ENCODE assay signal across 7 mouse cellular contexts in the genomic region with DNA sequence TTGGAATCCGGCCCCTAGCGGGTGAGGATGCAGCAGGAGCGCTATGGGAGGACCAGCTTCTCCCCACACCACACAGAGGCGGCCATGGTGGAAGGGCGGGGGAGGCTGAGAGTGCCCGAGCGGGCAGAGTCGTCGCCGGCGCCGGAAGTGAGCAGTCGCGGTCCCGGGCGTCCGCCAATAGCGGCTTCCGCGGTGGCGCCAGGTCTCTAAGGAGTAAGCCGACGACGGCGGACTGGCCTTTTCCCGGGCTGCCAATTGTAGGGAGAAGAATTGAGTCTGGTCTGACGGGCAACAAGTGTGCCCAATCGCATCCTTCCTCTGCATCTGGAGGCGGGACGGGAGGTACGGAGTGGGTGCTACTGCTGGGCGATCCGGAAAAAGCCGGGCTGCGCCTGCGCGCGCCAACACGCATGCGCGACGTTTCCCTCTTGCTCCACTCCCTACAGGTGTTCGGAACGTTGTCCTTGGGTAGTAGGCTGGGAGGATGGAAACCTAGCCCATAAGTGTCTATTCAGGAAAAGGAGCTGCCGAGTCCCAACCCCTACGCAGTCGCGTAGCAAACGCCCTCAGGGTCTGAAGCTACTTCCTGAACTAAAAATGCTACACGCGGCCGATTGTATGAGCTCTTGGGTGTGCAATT. TPM values are rescaled to one million over a fixed set of nuclear protein-coding genes. Genes with fewer than 3 reads are reported as not detected.
DNase-seq lines count a peak whose midpoint lies in the region; ATAC-seq lines count a peak whose summit lies in the region.

A gene (minus strand): TSS at position 242 of the 640 bp plus-strand sequence.

- H3K9ac ChIP-seq in intestine, embryonic 16.5 days (ENCODE audit: low read depth, low read length) = peak within 1 kb of the TSS; percentile 90
- H3K9ac ChIP-seq in midbrain, embryonic 11.5 days (ENCODE audit: low read length) = peak within 1 kb of the TSS; percentile 96

- H3K4me2 ChIP-seq in intestine, embryonic 16.5 days (ENCODE audit: low read depth, low read length) = peak within 1 kb of the TSS; percentile 81
- peak within 1 kb of the TSS; percentile 97 for H3K4me2 ChIP-seq in midbrain, embryonic 11.5 days

- peak; percentile 99 for ATAC-seq in intestine, embryonic 16.5 days
- ATAC-seq in midbrain, embryonic 11.5 days (ENCODE audit: low FRiP score) = peak; percentile 99

- peak within 1 kb of the TSS; percentile 95 for H3K27ac ChIP-seq in intestine, embryonic 16.5 days (ENCODE audit: low read length)
- peak within 1 kb of the TSS; percentile 94 for H3K27ac ChIP-seq in midbrain, embryonic 11.5 days (ENCODE audit: low read depth, low read length)

- peaks cover 29% of the 10 kb centered on the region for H3K4me1 ChIP-seq in intestine, embryonic 16.5 days (ENCODE audit: control insufficient read depth, insufficient read depth, low read length)
- peaks cover 15% of the 10 kb centered on the region for H3K4me1 ChIP-seq in midbrain, embryonic 11.5 days (ENCODE audit: control insufficient read depth, insufficient read depth, low read length)

- WGBS in intestine, embryonic 16.5 days = under 1% methylated on average over 52 of the region's 52 CpGs
- WGBS in midbrain, embryonic 11.5 days = under 1% methylated on average over 52 of the region's 52 CpGs

- peak within 1 kb of the TSS; percentile 65 for H3K4me3 ChIP-seq in intestine, embryonic 16.5 days (ENCODE audit: low read length)
- peak within 1 kb of the TSS; percentile 79 for H3K4me3 ChIP-seq in midbrain, embryonic 11.5 days (ENCODE audit: low read depth, low read length)

- H3K36me3 ChIP-seq in intestine, embryonic 16.5 days (ENCODE audit: control insufficient read depth, insufficient read depth, low read length) = no peaks in the 10 kb centered on the region
- no peaks in the 10 kb centered on the region for H3K36me3 ChIP-seq in midbrain, embryonic 11.5 days (ENCODE audit: control insufficient read depth, insufficient read depth, low read length)

- intact Hi-C loops in left cerebral cortex, postnatal 36 days (cut with DNase I) = loop anchor here (5.0 kb wide), 1 partner anchor 34 kb away; a partner anchor contains a TSS

- H3K9me3 ChIP-seq in intestine, embryonic 16.5 days (ENCODE audit: control insufficient read depth, low read length) = no peaks in the 10 kb centered on the region
- H3K9me3 ChIP-seq in midbrain, embryonic 11.5 days (ENCODE audit: control insufficient read depth, low read length) = no peaks in the 10 kb centered on the region

- H3K27me3 ChIP-seq in intestine, embryonic 16.5 days (replicated peaks; ENCODE audit: control insufficient read depth, insufficient read depth, low read length) = no peaks in the 10 kb centered on the region
- H3K27me3 ChIP-seq in midbrain, embryonic 11.5 days (ENCODE audit: control insufficient read depth, insufficient read depth, low read length) = no peaks in the 10 kb centered on the region

- peak; percentile 100 for DNase-seq in adrenal gland, adult 8-10 months
- peak; percentile 97 for DNase-seq in embryo, embryonic 9.5 days (ENCODE audit: extremely low spot score)
- peak; percentile 94 to 99 for DNase-seq in gastrocnemius, postnatal 4 days (ENCODE audit: low spot score in 2 of 2)
- peak; percentile 100 for DNase-seq in left cerebral cortex, postnatal 36 days (ENCODE audit: low spot score in 2 of 2)
- DNase-seq in midbrain, embryonic 11.5 days (ENCODE audit: low spot score, missing footprints) = peak; percentile 100
- DNase-seq in skeletal muscle tissue, adult 2 months (ENCODE audit: low read depth, low spot score) = peak; percentile 100

RNA-seq across cellular contexts. Expression of the gene that starts here (rescaled TPM):
- total RNA-seq in adrenal gland, adult 8-10 months (2022) = 100 to 1,000 TPM; 107 to 119 (median 110) TPM
- 10 to 100 TPM; 31.8 to 32.0 TPM for total RNA-seq in gastrocnemius, postnatal 4 days (2021)
- polyA plus RNA-seq in intestine, embryonic 16.5 days (2015; fragmentation: Nextera tagmentation; extraction: Ambion mirVana) = 20.2 and 22.1 TPM in 2 replicates
- total RNA-seq in left cerebral cortex, postnatal 36 days (2021) = 10 to 100 TPM; 57.6 to 70.1 TPM
- 34.4 and 34.7 TPM in 2 replicates for polyA plus RNA-seq in midbrain, embryonic 11.5 days (2014; fragmentation: Nextera tagmentation; extraction: Ambion mirVana)

Comparison
In these comparisons a context has a peak if more than half of its experiments do, and no peak if none do; other contexts are left out.
1. Peak in every context shown above with its lines: DNase-seq, ATAC-seq, H3K4me3 ChIP-seq and H3K27ac ChIP-seq.